Mouse (Mus musculus) liver, embryonic 11.5 days (tissue): ENCODE measurements around the gene Adora3. TPM values are rescaled to one million over a fixed set of nuclear protein-coding genes. Genes with fewer than 3 reads are reported as not detected.

Experiments
- ATAC-seq: fragments of 200-750 bp; cut with Nextera tagmentation; replicated peaks from 2 replicates; pipeline ENCODE4 v1.8.0; 2017; ENCODE audit warnings: moderate number of reproducible peaks, mild to moderate bottlenecking, moderate TSS enrichment, moderate library complexity; ENCODE audit not compliant: low FRiP score
- DNase-seq: peaks from one replicate; pipeline ENCODE4 v3.0.0-alpha.2; 2017; ENCODE audit warnings: low spot score
- H3K27ac ChIP-seq: fragments of 300-500 bp; sonication (generic); 2 replicates; pipeline ENCODE4 v1.5.1; 2014; ENCODE audit warnings: mild to moderate bottlenecking, low read depth, low read length, control low read depth
- H3K27me3 ChIP-seq: fragments of 300-500 bp; sonication (generic); replicated peaks from 2 replicates; pipeline ENCODE4 v1.6.1; 2014; ENCODE audit warnings: low read length, mixed read lengths; ENCODE audit not compliant: control insufficient read depth, insufficient read depth
- H3K36me3 ChIP-seq: fragments of 300-500 bp; sonication (generic); 2 replicates; pipeline ENCODE4 v1.6.1; 2014; ENCODE audit warnings: mild to moderate bottlenecking, low read length, moderate library complexity, mixed read lengths; ENCODE audit not compliant: control insufficient read depth, insufficient read depth
- H3K4me1 ChIP-seq: fragments of 300-500 bp; sonication (generic); replicated peaks from 2 replicates; pipeline ENCODE4 v1.6.1; 2014; ENCODE audit warnings: low read length, mixed read lengths; ENCODE audit not compliant: control insufficient read depth, insufficient read depth
- H3K4me2 ChIP-seq: fragments of 300-500 bp; sonication (generic); 2 replicates; pipeline ENCODE4 v1.6.1; 2014; ENCODE audit warnings: mild to moderate bottlenecking, control low read depth, moderate library complexity
- H3K4me3 ChIP-seq: fragments of 300-500 bp; sonication (generic); 2 replicates; pipeline ENCODE4 v1.5.1; 2014; ENCODE audit warnings: low read depth, low read length, control low read depth
- H3K9ac ChIP-seq: fragments of 300-500 bp; sonication (generic); 2 replicates; pipeline ENCODE4 v1.6.1; 2014; ENCODE audit warnings: low read depth, low read length, control low read depth
- H3K9me3 ChIP-seq: fragments of 300-500 bp; sonication (generic); 2 replicates; pipeline ENCODE4 v1.6.1; 2016; ENCODE audit warnings: low read length, inconsistent platforms, mixed read lengths; ENCODE audit not compliant: control insufficient read depth
- WGBS: fragments of 180-500 bp; shearing (Covaris S2); extraction: QIAGEN DNeasy Blood & Tissue Kit; methylation state at CpG from one replicate; pipeline ENCODE4 v1.1.7; 2014; 5-methylcytosine and 5-hydroxymethylcytosine counted together
- polyA plus RNA-seq: library from polyadenylated mRNA; unstranded; fragments of >200 nt; fragmentation: Nextera tagmentation; extraction: Ambion mirVana; gene quantifications from 2 replicates; pipeline ENCODE4 v1.2.1, GENCODE M21; 2014

Adora3 gene
- polyA plus RNA-seq, 1 experiment from 2014 or later, result 0.36 TPM

- H3K9me3 ChIP-seq, result no peaks in the 10 kb centered on the region
- H3K27ac ChIP-seq, result peak overlapping the region; percentile 32; the same call in 1 of the 2 replicates
- ATAC-seq, result no peak
- H3K9ac ChIP-seq, result no peak overlapping the region
- 36% methylated on average over 6 of the region's 6 CpGs for WGBS
- peak overlapping the region; percentile 55 for H3K4me2 ChIP-seq
- no peak for DNase-seq
- H3K27me3 ChIP-seq, result no peaks in the 10 kb centered on the region
- H3K36me3 ChIP-seq, result no peaks in the 10 kb centered on the region
- H3K4me3 ChIP-seq, result no peak overlapping the region
- H3K4me1 ChIP-seq, result peaks cover 38% of the 10 kb centered on the region
Observed at GRCm38 (mm10) chr3:105893941-105894391, 23.3 kb downstream of the Adora3 start.

GRCm38 (mm10) chr3:105894601-105895592 lies 24.2 kb downstream of the Adora3 start:
- H3K27ac ChIP-seq, result peak overlapping the region; percentile 26; the same call in 1 of the 2 replicates
- peaks cover 38% of the 10 kb centered on the region for H3K4me1 ChIP-seq
- no peaks in the 10 kb centered on the region for H3K9me3 ChIP-seq
- peak; percentile 66 for DNase-seq
- no peak overlapping the region for H3K4me3 ChIP-seq
- ATAC-seq, result 0 out of 2 replicates have a peak, but pooled peaks have one; percentile 29
- H3K9ac ChIP-seq, result peak overlapping the region; percentile 37
- H3K36me3 ChIP-seq, result no peaks in the 10 kb centered on the region
- H3K4me2 ChIP-seq, result peak overlapping the region; percentile 55
- H3K27me3 ChIP-seq, result no peaks in the 10 kb centered on the region
- WGBS, result 44% methylated on average over 23 of the region's 23 CpGs

- H3K36me3 ChIP-seq, result no peaks in the 10 kb centered on the region
- ATAC-seq (no peak), DNase-seq (no peak)
- H3K4me2 ChIP-seq, result no peak overlapping the region
- H3K27ac ChIP-seq, result no peak overlapping the region
- 80% methylated on average over 3 of the region's 3 CpGs for WGBS
- H3K27me3 ChIP-seq, result no peaks in the 10 kb centered on the region
- no peaks in the 10 kb centered on the region for H3K9me3 ChIP-seq
- H3K4me3 ChIP-seq, result no peak overlapping the region
- H3K9ac ChIP-seq, result no peak overlapping the region
- peaks cover 32% of the 10 kb centered on the region for H3K4me1 ChIP-seq
Observed at GRCm38 (mm10) chr3:105896811-105897210, 26.2 kb downstream of the Adora3 start.

GRCm38 (mm10) chr3:105898325-105898724 lies 27.7 kb downstream of the Adora3 start:
- DNase-seq, result no peak
- Histone ChIP-seq H3K27ac (no peak overlapping the region), H3K4me1 (peaks cover 20% of the 10 kb centered on the region), H3K9me3 (no peaks in the 10 kb centered on the region), H3K27me3 (no peaks in the 10 kb centered on the region), H3K4me2 (no peak overlapping the region), H3K4me3 (no peak overlapping the region), H3K9ac (no peak overlapping the region), H3K36me3 (no peaks in the 10 kb centered on the region)
- WGBS, result 53% methylated on average over 2 of the region's 2 CpGs
- ATAC-seq, result no peak

GRCm38 (mm10) chr3:105898861-105899260 lies 28.2 kb downstream of the Adora3 start:
- 84% methylated on average over 11 of the region's 11 CpGs for WGBS
- no peak for ATAC-seq
- Histone ChIP-seq H3K9me3 (no peaks in the 10 kb centered on the region), H3K4me1 (peaks cover 15% of the 10 kb centered on the region), H3K27me3 (no peaks in the 10 kb centered on the region), H3K9ac (no peak overlapping the region), H3K4me3 (no peak overlapping the region), H3K4me2 (no peak overlapping the region), H3K36me3 (no peaks in the 10 kb centered on the region), H3K27ac (no peak overlapping the region)
- no peak for DNase-seq

- 33% methylated on average over 8 of the region's 8 CpGs for WGBS
- ATAC-seq (peak; percentile 34), DNase-seq (peak; percentile 75)
- Histone ChIP-seq H3K9ac (no peak overlapping the region), H3K4me2 (no peak overlapping the region), H3K27me3 (no peaks in the 10 kb centered on the region), H3K27ac (no peak overlapping the region), H3K4me1 (peaks cover 13% of the 10 kb centered on the region), H3K9me3 (no peaks in the 10 kb centered on the region), H3K36me3 (no peaks in the 10 kb centered on the region), H3K4me3 (no peak overlapping the region)
Observed at GRCm38 (mm10) chr3:105899394-105900147, 28.9 kb downstream of the Adora3 start.

GRCm38 (mm10) chr3:105900266-105900665 lies 29.6 kb downstream of the Adora3 start:
- H3K4me3 ChIP-seq, result no peak overlapping the region
- DNase-seq, result no peak
- peaks cover 10% of the 10 kb centered on the region for H3K4me1 ChIP-seq
- no peak overlapping the region for H3K27ac ChIP-seq
- H3K9me3 ChIP-seq, result no peaks in the 10 kb centered on the region
- no peak overlapping the region for H3K9ac ChIP-seq
- H3K36me3 ChIP-seq, result no peaks in the 10 kb centered on the region
- H3K4me2 ChIP-seq, result no peak overlapping the region
- WGBS, result 65% methylated on average over 6 of the region's 6 CpGs
- no peaks in the 10 kb centered on the region for H3K27me3 ChIP-seq
- ATAC-seq, result no peak

- Histone ChIP-seq H3K4me3 (no peak overlapping the region), H3K27me3 (no peaks in the 10 kb centered on the region), H3K9me3 (no peaks in the 10 kb centered on the region), H3K4me2 (no peak overlapping the region), H3K36me3 (no peaks in the 10 kb centered on the region), H3K27ac (no peak overlapping the region), H3K4me1 (peaks cover 8% of the 10 kb centered on the region), H3K9ac (no peak overlapping the region)
- 53% methylated on average over 3 of the region's 3 CpGs for WGBS
- DNase-seq (no peak), ATAC-seq (no peak)
Observed at GRCm38 (mm10) chr3:105900716-105901115, 30.1 kb downstream of the Adora3 start.
